Mouse (Mus musculus) B cell, adult (primary cell): ENCODE data around the gene Snurf. TPM values are rescaled to one million over a fixed set of nuclear protein-coding genes. Genes with fewer than 3 reads are reported as not detected.

Source experiments
- total RNA-seq: library from RNA; stranded (reverse); gene quantifications from 4 replicates; pipeline ENCODE4 v1.2.4, GENCODE M21; 2023; ENCODE audit not compliant: inconsistent age

Snurf gene
- total RNA-seq: 4.4 TPM in 1 of 4 replicates, not detected in the others

GRCm38 (mm10) chr7:60004606-60005330 is at the start of gene Snurf, which contains the start of gene Gm38393:
Snurf (minus strand) TSS chr7:60005049.
Gm38393 (minus strand) TSS chr7:60005064.

Other genes with a start within 250 kb of the Snurf start
- gene Gm38393, start within 50 bp of the Snurf start, total RNA-seq: 0.84 TPM in 1 of 4 replicates, not detected in the others
- not detected in 4 replicates for gene Snrpn, start 135.2 kb upstream of the Snurf start, total RNA-seq